Mouse (Mus musculus): ENCODE measurements around the gene Socs1.

GRCm38 (mm10) chr16:10741082-10741481, 44.3 kb downstream of the Socs1 start:
- TF ChIP-seq POLR2A (IDR thresholded peaks at IDR 0.05; ENCODE audit: borderline replicate concordance, extremely low read depth, low read depth, low read length) (no peak), CTCF (IDR thresholded peaks at IDR 0.05; ENCODE audit: insufficient read depth, low read length) (no peak)

All from lung, adult 2 months (tissue).